12 mouse cellular contexts compared by ENCODE assay signal in genomic region chr8:25367806-25368549, GRCm38 (mm10).
DNase-seq lines count a peak whose midpoint lies in the region; ATAC-seq and TF ChIP-seq lines count a peak whose summit lies in the region.
"Had no signal": no experiment of that assay in that cellular context is flagged by ENCODE, and none has a peak within 500 bp of the region (broad histone marks: within the 10 kb centered on the region; RNA-seq: fewer than 3 reads in every experiment).

No protein-coding gene starts in this region.

- no peak overlapping the region for H3K4me2 ChIP-seq in liver, postnatal 0 days (ENCODE audit: low read depth, low read length)
- no peak overlapping the region for H3K4me2 ChIP-seq in liver, embryonic 11.5 days
- 0 out of 2 replicates have a peak overlapping the region, but pooled peaks have one; percentile 4 for H3K4me2 ChIP-seq in hindbrain, postnatal 0 days (ENCODE audit: low read depth, low read length)
- H3K4me2 ChIP-seq in neural tube, embryonic 13.5 days: peak overlapping the region; percentile 44
- H3K4me2 ChIP-seq in intestine, embryonic 15.5 days (replicated peaks): no peak overlapping the region

- no peaks in the 10 kb centered on the region for H3K9me3 ChIP-seq in liver, postnatal 0 days (ENCODE audit: low read length)
- H3K9me3 ChIP-seq in liver, embryonic 11.5 days (ENCODE audit: control insufficient read depth, low read length): no peaks in the 10 kb centered on the region
- no peaks in the 10 kb centered on the region for H3K9me3 ChIP-seq in forebrain, embryonic 10.5 days
- no peaks in the 10 kb centered on the region for H3K9me3 ChIP-seq in hindbrain, postnatal 0 days (ENCODE audit: low read length)
- H3K9me3 ChIP-seq in neural tube, embryonic 13.5 days: no peaks in the 10 kb centered on the region
- H3K9me3 ChIP-seq in intestine, embryonic 15.5 days: no peaks in the 10 kb centered on the region

- TF ChIP-seq EP300 in liver, postnatal 0 days (IDR thresholded peaks at IDR 0.05; ENCODE audit: low read depth): no peak

- H3K4me1 ChIP-seq in liver, postnatal 0 days (ENCODE audit: insufficient read depth): peaks cover 2% of the 10 kb centered on the region; the same call in 1 of the 2 replicates
- H3K4me1 ChIP-seq in liver, embryonic 11.5 days (replicated peaks; ENCODE audit: control insufficient read depth, insufficient read depth, low read length): no peaks in the 10 kb centered on the region; the same call in 1 of the 2 replicates
- H3K4me1 ChIP-seq in forebrain, embryonic 10.5 days: peaks cover 32% of the 10 kb centered on the region
- H3K4me1 ChIP-seq in hindbrain, postnatal 0 days (ENCODE audit: insufficient read depth, low read length): peaks cover 5% of the 10 kb centered on the region; the same call in 1 of the 2 replicates
- peaks cover 15% of the 10 kb centered on the region for H3K4me1 ChIP-seq in neural tube, embryonic 13.5 days (replicated peaks)
- H3K4me1 ChIP-seq in intestine, embryonic 15.5 days (replicated peaks): no peaks in the 10 kb centered on the region
- peaks cover 21% of the 10 kb centered on the region for H3K4me1 ChIP-seq in thymus, adult 2 months (replicated peaks; ENCODE audit: control insufficient read depth, insufficient read depth, low read length)

- TF ChIP-seq CTCF in liver, postnatal 0 days (IDR thresholded peaks at IDR 0.05; ENCODE audit: low read depth): no peak
- no peak for TF ChIP-seq CTCF in hindbrain, postnatal 0 days (IDR thresholded peaks at IDR 0.05; ENCODE audit: low read depth)
- no peak for TF ChIP-seq CTCF in thymus, adult 2 months (IDR thresholded peaks at IDR 0.05; ENCODE audit: borderline replicate concordance, control insufficient read depth, extremely low read depth, insufficient read depth, low read length, poor library complexity)

- no peak overlapping the region for H3K27ac ChIP-seq in liver, postnatal 0 days (ENCODE audit: low read depth)
- no peak overlapping the region for H3K27ac ChIP-seq in liver, embryonic 11.5 days (ENCODE audit: low read depth, low read length)
- peak overlapping the region; percentile 85 for H3K27ac ChIP-seq in forebrain, embryonic 10.5 days
- peak overlapping the region; percentile 46 for H3K27ac ChIP-seq in hindbrain, postnatal 0 days
- no peak overlapping the region for H3K27ac ChIP-seq in neural tube, embryonic 13.5 days (replicated peaks)
- no peak overlapping the region for H3K27ac ChIP-seq in intestine, embryonic 15.5 days
- no peak overlapping the region for H3K27ac ChIP-seq in thymus, adult 2 months (ENCODE audit: control insufficient read depth, insufficient read depth, low read length)
- H3K27ac ChIP-seq: liver, embryonic 14.5 days had no signal

- DNase-seq in liver, postnatal 0 days: no peak
- DNase-seq in liver, embryonic 11.5 days (ENCODE audit: low spot score): no peak
- DNase-seq in forebrain, embryonic 10.5 days (ENCODE audit: extremely low spot score, low spot score): no peak
- no peak for DNase-seq in hindbrain, postnatal 0 days (ENCODE audit: low spot score)
- no peak for DNase-seq in thymus, adult 2 months
- DNase-seq in spleen, postnatal 10 days (ENCODE audit: low spot score in 2 of 2): no peak
- DNase-seq: cerebellum, adult 11 months; spleen, adult 18-20 months had no signal

- no peaks in the 10 kb centered on the region for H3K36me3 ChIP-seq in liver, postnatal 0 days (replicated peaks; ENCODE audit: insufficient read depth, low read length)
- no peaks in the 10 kb centered on the region for H3K36me3 ChIP-seq in liver, embryonic 11.5 days (ENCODE audit: control insufficient read depth, insufficient read depth, low read length)
- no peaks in the 10 kb centered on the region for H3K36me3 ChIP-seq in forebrain, embryonic 10.5 days (replicated peaks)
- H3K36me3 ChIP-seq in hindbrain, postnatal 0 days (ENCODE audit: insufficient read depth, low read length): no peaks in the 10 kb centered on the region
- no peaks in the 10 kb centered on the region for H3K36me3 ChIP-seq in neural tube, embryonic 13.5 days
- H3K36me3 ChIP-seq in intestine, embryonic 15.5 days: no peaks in the 10 kb centered on the region
- no peaks in the 10 kb centered on the region for H3K36me3 ChIP-seq in thymus, adult 2 months (ENCODE audit: control insufficient read depth, insufficient read depth, low read length)

- 0 out of 2 replicates have a peak, but pooled peaks cover 2% of the 10 kb centered on the region for H3K27me3 ChIP-seq in liver, postnatal 0 days (ENCODE audit: insufficient read depth, low read length)
- no peaks in the 10 kb centered on the region for H3K27me3 ChIP-seq in liver, embryonic 11.5 days (replicated peaks; ENCODE audit: control insufficient read depth, insufficient read depth, low read length)
- H3K27me3 ChIP-seq in forebrain, embryonic 10.5 days (ENCODE audit: poor library complexity, severe bottlenecking): peaks cover 45% of the 10 kb centered on the region
- no peaks in the 10 kb centered on the region for H3K27me3 ChIP-seq in hindbrain, postnatal 0 days (ENCODE audit: insufficient read depth, low read length)
- no peaks in the 10 kb centered on the region for H3K27me3 ChIP-seq in neural tube, embryonic 13.5 days
- no peaks in the 10 kb centered on the region for H3K27me3 ChIP-seq in intestine, embryonic 15.5 days (replicated peaks)
- H3K27me3 ChIP-seq in thymus, adult 2 months (ENCODE audit: control insufficient read depth, insufficient read depth, low read length): no peaks in the 10 kb centered on the region

- no peak for TF ChIP-seq POLR2A in thymus, adult 2 months (IDR thresholded peaks at IDR 0.05; ENCODE audit: control insufficient read depth, extremely low read depth, insufficient read depth, low read length, poor library complexity)

- 0 out of 2 replicates have a peak overlapping the region, but pooled peaks have one; percentile 2 for H3K4me3 ChIP-seq in liver, postnatal 0 days (ENCODE audit: low read depth, low read length)
- H3K4me3 ChIP-seq in liver, embryonic 11.5 days (ENCODE audit: low read depth, low read length): no peak overlapping the region
- H3K4me3 ChIP-seq in forebrain, embryonic 10.5 days: peak overlapping the region; percentile 35
- no peak overlapping the region for H3K4me3 ChIP-seq in hindbrain, postnatal 0 days (ENCODE audit: low read length)
- H3K4me3 ChIP-seq in neural tube, embryonic 13.5 days: no peak overlapping the region
- no peak overlapping the region for H3K4me3 ChIP-seq in intestine, embryonic 15.5 days (replicated peaks)
- H3K4me3 ChIP-seq in thymus, adult 2 months (ENCODE audit: control insufficient read depth, insufficient read depth, low read length): no peak overlapping the region
- H3K4me3 ChIP-seq: myocyte had no signal

- WGBS in liver, postnatal 0 days (ENCODE audit: insufficient replicate concordance): 66% methylated on average over 15 of the region's 15 CpGs
- 57% methylated on average over 15 of the region's 15 CpGs for WGBS in liver, embryonic 11.5 days
- WGBS in forebrain, embryonic 10.5 days: 18% methylated on average over 15 of the region's 15 CpGs
- WGBS in hindbrain, postnatal 0 days: 21% methylated on average over 15 of the region's 15 CpGs
- 17% methylated on average over 15 of the region's 15 CpGs for WGBS in neural tube, embryonic 13.5 days
- 60% methylated on average over 15 of the region's 15 CpGs for WGBS in intestine, embryonic 15.5 days
- WGBS in thymus, adult 2 months: 70% methylated on average over 15 of the region's 15 CpGs

- ATAC-seq in liver, postnatal 0 days: no peak
- no peak for ATAC-seq in liver, embryonic 11.5 days (replicated peaks; ENCODE audit: low FRiP score)
- peak; percentile 63; the same call in 1 of the 2 replicates for ATAC-seq in hindbrain, postnatal 0 days
- peak; percentile 69 for ATAC-seq in neural tube, embryonic 13.5 days (ENCODE audit: low read depth)
- no peak for ATAC-seq in intestine, embryonic 15.5 days

- H3K9ac ChIP-seq in liver, postnatal 0 days (replicated peaks): no peak overlapping the region
- H3K9ac ChIP-seq in liver, embryonic 11.5 days (ENCODE audit: low read depth, low read length): no peak overlapping the region
- no peak overlapping the region for H3K9ac ChIP-seq in hindbrain, postnatal 0 days (replicated peaks; ENCODE audit: low read length)
- no peak overlapping the region; the same call in 1 of the 2 replicates for H3K9ac ChIP-seq in neural tube, embryonic 13.5 days
- H3K9ac ChIP-seq in intestine, embryonic 15.5 days: no peak overlapping the region
- H3K9ac ChIP-seq: liver, embryonic 14.5 days had no signal

Comparison
In these comparisons a context has a peak if more than half of its experiments do, and no peak if none do; other contexts are left out.
1. H3K4me3 ChIP-seq: peak in liver, postnatal 0 days (single experiment) and forebrain, embryonic 10.5 days (single experiment); none in liver, embryonic 11.5 days (single experiment), hindbrain, postnatal 0 days (single experiment), neural tube, embryonic 13.5 days (single experiment), intestine, embryonic 15.5 days (single experiment) and thymus, adult 2 months (single experiment).
2. ATAC-seq: peak in hindbrain, postnatal 0 days (single experiment) and neural tube, embryonic 13.5 days (single experiment); none in liver, postnatal 0 days (single experiment), liver, embryonic 11.5 days (single experiment) and intestine, embryonic 15.5 days (single experiment).
3. H3K27ac ChIP-seq: peak in forebrain, embryonic 10.5 days (single experiment) and hindbrain, postnatal 0 days (single experiment); none in liver, postnatal 0 days (single experiment), liver, embryonic 11.5 days (single experiment), neural tube, embryonic 13.5 days (single experiment), intestine, embryonic 15.5 days (single experiment) and thymus, adult 2 months (single experiment).
4. H3K4me2 ChIP-seq: peak in hindbrain, postnatal 0 days (single experiment) and neural tube, embryonic 13.5 days (single experiment); none in liver, postnatal 0 days (single experiment), liver, embryonic 11.5 days (single experiment) and intestine, embryonic 15.5 days (single experiment).